Mouse (Mus musculus): ENCODE measurements at regions not wholly inside any gene's neighbourhood (a gene's known extent, or its start where the extent isn't known, plus 50 kb on each side); places are given as distances from the start of the nearest gene placed in this dataset.

DNA sequence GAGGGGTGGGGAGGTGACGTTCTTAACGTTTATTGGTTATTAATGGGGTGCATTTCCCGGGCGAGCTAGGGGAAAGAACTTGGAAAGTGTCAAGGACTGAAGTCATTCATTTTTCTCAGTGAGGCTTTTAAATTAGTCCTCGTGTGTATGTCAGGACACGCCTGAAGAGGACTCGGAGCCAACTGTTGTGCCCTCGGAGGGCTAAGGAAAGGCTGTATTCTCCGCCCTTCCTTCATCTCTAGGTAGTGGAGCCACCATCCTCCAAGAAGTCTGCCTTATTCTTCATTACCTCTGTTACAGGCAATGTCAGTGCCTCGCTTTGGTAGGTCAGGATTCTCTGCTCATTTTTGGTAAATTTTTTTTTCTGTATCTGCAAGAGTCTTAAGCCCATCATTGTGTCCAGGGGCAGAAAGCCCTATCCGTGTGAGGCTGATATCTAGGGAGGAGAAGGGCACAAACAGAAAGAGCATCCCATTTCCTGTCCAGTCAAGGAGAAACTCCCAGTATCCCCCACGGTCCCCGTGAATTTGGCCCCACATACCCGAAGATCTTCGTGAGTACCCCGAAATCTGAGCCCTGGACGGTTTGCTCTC lies 84.2 kb upstream of the Calm2 start:
- DNase-seq (ENCODE audit: low spot score): no peak

DNA sequence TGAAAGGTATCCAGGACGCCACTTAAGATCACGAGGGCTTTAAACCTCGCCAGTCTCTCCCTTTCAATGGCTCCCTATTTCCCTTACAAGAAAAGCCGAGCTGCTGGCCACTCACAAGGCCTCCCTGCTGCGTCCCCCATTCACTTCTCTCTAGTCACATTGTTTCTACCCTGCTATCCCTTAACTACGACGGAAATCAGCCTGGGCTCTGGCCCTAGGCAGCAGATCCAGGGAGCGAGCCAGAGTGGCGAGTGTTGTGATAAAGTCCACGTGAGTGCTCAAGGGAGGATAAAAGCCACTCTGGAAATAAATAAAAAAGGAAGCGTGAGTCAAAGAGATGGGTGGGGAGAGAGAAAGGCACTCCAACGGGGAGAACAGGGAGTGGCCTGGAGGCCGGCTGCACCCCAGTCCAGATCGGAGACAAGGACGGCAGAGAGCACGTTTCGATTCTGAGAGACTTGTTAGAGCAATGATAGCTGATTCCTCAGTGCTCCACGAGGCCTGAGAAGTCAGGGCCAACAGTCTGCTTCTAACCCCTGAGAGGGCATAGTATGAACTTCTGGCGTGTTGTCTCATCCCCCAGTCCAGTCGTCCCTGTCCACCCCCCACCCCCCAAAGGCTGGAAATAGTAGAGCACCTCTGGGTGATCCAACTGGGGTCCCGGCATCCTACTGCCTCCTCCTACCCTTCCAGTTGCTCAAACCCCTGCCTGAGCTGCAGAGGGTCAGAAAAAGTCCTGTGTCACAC lies 84.8 kb upstream of the Calm2 start:
- DNase-seq (ENCODE audit: low spot score): no peak

DNA sequence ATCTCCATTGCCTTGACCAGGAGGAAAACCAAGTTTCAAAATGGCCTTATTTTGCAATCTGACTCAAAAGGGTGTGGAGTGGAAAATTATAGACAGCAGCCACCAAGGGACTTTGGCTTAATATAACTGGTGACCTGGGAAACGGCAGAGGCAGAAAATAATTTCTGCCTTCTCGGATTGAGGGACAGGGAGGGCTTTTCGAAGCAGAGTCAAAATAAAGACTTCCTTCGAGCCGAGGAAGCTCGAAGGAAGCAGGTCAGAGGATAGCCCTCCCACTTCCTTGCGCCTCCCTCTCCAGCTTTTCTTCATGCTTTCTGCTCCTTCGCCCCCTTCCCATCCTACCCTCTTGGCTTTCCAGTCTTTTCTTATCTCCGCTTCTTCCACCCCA lies 85.4 kb upstream of the Calm2 start:
- no peak for DNase-seq (ENCODE audit: low spot score)

DNA sequence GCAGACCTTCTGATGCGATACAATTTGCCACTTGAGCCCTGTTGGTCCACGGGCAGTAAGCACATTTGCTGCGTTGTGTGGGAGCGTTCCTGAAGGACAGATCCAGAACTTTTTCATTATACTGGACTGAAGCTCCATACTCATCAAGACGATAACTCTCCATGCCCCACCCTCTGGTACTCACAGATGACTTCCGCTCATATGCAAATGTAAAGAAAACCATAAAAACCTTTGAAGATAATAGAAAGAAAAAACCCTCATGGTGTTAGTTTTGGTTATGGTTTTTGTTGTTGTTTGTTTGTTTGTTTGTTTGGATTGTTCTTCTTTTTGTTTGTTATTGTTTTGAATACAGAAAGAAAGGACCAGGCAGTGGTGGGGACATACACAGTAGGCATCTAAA lies 86.0 kb upstream of the Calm2 start:
- DNase-seq (ENCODE audit: low spot score): no peak

DNA sequence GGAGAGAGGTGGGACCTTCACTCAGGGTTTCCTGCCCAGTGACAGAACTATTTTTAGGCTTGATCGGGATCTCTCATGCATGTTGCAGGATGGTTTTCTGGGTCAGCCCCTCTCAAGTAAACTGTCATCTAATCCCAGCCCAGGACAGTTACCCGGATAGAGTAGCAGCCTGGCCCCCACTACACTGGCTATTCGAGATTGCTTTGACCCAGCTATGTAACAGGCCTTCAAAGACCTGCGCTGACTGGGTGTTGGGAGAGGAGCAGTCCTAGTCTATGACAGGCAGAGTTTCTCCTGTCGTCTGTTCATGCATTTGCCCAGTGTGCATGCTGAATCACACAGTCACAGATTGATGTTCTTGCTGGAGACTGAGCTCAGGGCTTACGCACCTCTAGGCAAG lies 86.2 kb upstream of the Epcam start:
- no peak for DNase-seq (ENCODE audit: low spot score)

DNA sequence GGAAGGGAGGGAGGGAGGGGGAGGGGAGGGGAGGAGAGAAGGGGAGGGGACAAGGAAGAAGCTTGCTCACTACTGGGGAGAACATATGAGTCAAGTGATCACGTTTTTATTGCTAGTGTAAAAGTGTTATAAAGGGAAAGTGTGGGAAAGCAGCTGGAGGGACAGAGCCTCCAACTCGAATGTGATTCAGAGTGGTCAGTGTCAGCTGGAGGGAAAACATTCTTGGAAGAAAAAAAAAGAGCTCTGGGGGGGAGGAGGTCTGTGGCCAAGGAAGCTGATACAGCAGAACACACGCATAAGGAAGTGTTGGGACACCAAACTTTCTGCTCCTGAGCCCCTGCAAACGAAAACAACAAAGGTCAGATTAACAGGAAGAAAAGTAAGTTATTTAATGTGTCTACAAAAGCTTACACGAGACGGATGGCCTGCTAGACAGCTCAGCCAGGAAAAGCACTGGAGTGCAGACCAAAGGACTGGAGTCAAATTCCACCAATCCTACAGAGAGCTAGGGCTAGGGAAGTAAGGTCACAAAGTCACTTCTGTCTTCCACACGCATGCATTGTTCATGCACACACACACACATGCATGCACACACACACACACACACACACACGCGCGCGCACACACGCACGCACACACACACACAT lies 85.1 kb upstream of the Epcam start:
- no peak for DNase-seq (ENCODE audit: low spot score)

DNA sequence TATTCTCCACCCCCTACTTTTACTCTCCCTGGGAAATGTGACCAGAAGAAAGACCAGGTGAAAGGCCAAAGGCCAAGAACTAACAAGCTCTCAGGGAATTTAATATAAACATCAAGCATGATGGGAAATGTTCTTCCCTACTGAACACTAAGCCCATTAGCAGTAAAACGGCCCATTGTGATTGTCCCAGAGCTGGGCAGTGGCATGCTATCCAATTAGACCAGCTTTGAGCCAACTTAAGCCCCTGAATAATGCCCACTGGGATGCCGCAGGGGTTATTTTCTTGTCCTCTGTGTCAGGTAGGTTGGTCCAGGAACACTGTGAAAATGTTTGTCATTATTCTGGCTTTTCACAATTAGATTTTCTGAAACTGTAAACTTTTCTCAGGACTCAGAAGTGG lies 81.2 kb upstream of the Epcam start:
- DNase-seq (ENCODE audit: low spot score): no peak

DNA sequence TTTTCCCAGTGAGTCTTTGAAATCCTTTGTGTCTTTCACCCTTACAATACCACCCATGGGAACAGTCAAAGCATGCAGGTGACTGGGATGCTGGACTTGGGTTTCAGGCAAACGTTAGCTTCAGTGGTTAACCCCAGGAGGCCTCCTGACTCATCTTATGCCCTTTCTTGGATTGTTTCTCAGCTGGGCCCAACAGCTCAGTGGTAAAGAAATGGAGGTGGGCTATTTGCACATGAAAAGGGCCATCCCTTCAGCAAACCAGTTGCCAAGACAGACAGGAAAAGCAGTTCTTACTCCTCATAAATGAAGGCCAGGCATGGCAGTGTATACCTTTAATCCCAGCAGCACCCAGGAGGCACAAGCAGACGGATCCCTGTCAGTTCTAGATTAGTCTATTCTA lies 77.4 kb upstream of the Epcam start:
- DNase-seq (ENCODE audit: low spot score): no peak

DNA sequence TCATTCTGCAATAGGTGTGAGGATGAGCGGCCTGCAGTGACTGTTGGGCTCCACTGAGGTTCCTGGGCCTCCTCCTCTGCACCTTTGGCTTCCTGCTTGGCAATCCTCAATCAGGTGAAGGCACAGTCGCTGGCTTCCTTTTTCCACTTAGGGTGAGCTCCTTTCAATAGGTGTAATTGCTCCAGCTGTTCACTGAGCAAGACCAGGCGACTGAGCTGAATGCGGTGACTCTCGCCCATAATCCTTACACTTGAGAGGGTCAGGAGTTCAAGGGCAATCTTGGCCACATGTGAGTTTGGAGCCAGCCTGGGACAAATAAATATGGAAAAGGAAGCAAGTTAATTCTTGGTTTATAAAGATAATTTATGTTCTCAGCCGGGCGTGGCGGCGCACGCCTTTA lies 76.1 kb upstream of the Epcam start:
- no peak for DNase-seq (ENCODE audit: low spot score)

DNA sequence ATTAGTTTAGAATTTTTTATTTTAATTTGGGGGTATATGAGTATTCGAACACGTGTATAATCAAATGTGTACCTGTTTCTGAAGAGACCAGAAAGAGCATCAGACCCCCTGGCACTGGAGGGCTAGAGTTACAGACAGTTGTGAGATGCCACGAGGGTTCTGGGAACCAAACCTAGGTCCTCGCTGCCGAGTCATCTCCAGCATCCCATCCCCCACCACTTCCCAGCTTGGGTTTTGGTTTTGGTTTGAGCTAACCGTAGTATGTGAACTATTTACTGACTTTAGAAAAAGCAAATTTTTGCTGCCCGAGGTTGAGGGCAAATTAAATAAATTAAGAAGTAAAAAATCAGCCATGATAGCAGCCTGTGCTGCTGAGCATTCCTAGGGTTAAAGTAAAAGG lies 74.9 kb upstream of the Epcam start:
- DNase-seq (ENCODE audit: low spot score): no peak

DNA sequence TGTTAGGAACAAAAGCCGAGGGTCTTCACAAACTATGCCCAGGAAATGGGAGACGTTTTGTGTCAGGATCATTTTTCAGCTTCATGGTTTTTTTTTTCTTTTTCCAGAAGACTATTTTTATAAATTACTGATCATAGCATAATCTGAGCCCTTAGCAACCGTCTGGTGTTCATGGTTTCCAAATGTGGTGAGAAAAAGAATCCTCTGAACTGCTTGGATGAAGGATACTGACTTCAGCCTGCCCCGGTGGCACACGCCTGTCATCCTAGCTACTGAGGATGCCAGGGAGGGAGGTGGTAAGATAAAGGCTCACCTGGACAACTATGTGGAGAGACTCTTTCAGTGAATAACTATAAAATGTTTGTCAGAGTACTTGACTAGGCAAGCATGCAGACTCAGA lies 72.4 kb upstream of the Epcam start:
- DNase-seq (ENCODE audit: low spot score): no peak

DNA sequence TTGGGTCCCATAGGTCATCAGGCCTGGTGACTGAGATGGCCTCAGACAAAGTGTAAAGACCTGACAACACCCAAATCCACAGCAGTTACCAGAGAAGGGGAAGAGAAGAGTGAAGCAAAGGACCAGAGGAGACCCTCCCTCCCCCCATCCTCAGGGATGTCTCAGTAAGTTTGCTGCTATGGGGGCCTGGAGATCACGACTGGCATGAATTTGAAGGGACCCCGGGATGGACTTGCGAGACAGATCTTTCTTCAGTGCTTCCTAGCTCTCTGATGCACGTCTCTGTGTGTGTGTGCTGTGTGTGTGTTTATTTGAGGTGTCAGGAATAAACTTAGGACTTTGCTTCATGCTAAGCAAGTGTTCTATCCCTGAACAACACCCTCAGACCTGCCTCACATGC lies 70.1 kb upstream of the Epcam start:
- no peak for DNase-seq (ENCODE audit: low spot score)

DNA sequence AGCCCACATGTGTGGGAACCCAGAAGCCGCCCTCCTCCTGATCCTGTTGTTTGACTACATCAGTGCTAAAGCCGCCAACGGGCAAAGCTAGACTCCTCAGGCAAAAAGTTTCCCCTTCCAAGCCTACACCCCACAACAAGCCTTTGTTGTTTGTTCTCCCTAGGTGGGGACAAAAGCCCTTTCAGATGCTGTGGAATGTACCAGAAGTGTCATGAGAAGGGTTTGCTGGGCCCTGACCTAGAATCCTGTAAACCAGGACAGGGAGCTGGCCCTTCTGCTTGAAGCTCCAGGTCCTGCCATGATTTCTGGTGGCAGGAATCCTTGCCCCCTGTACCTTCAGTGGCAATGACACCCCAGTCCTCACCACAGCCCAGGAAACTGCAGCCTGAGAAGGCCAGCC lies 69.5 kb upstream of the Epcam start:
- DNase-seq (ENCODE audit: low spot score): no peak

DNA sequence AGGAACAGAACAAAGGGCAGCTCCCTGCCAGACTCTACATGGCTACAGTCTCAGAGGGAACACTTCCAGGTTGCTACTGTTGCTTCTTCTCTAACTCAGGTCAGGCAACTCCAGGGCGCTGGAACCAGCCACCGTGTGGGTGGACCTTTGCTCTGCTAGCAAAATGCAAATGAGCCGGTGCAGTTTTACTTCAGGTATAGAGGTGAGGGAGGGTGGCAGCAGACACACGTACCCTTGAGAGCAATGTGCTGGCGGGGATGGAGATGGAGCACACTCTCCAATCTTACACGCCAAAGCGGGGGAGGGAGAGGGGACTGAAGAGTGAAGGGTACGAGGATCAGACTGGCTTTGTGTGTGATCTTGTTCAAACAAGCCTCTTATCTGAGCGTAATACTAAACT lies 68.8 kb upstream of the Epcam start:
- no peak for DNase-seq (ENCODE audit: low spot score)

DNA sequence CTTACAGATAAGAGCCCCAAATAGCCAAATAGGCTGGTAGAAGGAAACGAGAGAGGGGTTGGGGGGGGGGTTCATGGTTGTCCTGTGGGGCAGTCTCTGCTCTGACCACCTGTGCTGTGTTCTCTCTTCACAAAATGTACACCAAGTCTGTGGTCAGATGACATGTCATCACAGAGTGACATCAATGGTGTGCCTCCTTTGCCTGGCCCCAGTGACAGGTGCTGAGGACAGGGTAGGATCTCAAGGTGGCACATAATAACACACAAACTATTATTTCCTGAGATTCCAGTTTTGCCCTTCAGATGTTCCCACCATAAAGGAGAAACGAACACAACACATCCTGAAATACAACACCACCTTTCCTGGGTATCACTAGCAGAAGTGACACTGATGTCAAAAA lies 68.3 kb upstream of the Epcam start:
- DNase-seq (ENCODE audit: low spot score): no peak

DNA sequence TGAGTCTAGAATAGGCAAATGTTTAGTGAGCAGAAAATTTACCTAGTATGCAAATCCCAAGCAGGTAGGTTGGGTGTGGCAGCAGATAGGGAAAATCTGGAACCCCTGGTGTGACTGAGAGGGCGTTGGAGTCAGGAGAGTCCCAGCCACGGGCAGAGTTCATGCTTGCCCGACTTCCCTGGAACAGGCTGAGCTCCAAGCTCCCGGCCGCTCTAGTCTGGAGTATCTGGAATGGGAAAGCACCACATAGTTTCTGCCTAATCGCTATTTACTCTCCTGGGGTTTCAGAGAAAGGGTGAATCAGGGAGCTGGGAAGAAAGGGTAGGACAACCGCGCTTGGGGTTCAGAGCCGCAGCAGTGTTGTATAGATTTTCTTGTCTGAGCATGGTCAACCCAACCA lies 65.8 kb upstream of the Epcam start:
- no peak for DNase-seq (ENCODE audit: low spot score)

DNA sequence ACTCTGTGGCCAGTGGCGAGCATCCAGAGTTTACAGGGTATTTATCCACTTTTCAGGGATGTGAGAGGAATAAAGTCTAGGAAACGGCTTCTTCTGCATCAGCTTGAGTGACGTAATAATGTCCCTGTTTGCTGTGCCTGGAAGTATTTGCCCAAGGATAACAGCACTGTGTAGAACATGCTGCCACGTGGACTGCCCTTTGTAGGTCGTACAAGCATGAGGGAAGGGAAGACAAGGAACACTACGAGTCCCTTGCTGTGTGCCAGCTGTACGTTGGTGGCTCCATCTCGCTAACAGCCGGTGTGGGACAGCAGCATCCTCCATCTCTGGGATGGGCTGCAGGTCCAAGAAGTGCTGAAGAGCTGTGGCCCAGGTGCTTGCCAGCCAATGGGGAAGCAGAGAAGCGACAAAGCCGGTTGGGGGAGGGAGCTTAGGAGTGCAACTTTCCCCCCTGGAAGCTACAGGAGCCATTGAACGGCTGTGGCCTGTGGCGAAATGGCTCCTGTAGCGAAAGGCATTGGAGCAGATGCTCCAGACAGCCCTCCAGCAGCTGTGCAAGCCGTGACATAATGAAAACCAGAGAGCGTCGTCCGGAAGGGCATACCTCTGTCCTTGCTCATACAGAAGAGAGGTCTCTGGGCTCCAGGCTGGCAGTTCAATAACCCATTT lies 65.0 kb upstream of the Epcam start:
- no peak for DNase-seq (ENCODE audit: low spot score)

DNA sequence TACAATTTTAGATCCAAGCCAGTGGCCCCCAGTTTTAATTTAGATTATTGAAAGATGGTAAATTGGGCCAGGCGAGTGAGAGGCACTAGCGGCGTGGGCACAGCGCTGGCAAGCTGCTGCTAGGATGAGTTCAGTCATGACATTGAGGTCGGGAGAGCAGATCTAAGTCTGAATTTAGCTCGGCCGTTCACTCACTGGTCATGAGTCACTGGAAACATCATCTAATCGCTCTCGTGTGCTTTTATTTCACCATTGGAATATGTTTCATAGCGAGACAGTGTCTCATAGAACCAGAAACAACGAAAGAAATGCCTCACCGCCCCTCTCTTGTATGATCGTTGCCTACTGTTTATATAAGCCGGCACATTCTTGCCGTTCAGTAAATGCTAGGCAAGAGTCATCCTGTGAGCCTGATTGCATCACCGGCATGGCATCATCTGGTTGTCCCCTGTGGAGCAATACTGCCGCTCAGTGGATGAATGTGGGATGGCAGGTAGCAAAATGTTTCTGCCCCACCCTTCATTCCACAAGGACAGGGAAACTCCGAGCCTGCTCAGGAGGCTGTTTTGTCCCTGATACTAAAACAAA lies 64.3 kb upstream of the Epcam start:
- DNase-seq (ENCODE audit: low spot score): peak; percentile 87

DNA sequence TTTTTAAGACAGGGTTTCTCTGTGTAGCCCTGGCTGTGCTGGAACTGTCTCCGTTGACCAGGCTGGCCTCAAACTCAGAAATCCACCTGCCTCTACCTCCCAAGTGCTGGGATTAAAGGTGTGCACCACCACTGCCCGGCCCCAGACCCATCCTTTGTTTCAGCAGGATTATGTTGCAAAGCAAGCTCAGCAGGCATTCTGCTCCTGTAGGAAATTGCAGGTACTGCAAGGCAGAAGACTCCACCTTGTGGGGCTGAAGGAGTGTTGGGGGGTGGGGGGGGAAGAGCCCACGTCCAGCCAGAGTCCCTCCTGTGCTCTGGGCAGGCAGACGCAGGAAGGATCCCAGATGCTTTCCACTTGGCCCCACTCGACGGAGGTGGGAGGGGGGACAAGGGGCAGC lies 52.2 kb upstream of the Epcam start:
- no peak for DNase-seq (ENCODE audit: low spot score)

DNA sequence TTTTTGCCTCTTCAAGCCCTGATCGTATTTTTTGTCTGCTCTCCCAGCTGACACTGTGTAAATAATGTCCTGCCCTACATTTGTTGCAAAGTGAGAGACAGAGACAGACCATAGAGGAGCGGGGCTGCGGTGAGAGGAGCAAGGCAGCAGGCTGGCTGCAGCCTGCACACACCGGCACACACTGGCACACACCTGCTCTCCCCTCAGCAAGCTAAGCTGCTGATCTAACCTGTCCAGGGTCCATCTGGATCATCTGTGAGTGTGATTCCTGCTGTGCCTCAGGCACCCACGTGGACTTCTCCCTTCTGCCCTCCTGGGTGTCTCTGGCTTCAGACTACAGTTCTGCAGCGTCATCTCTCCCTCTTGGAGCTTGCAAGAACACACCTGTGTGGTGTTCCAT lies 50.4 kb upstream of the Epcam start:
- no peak for DNase-seq (ENCODE audit: low spot score)

Measured in thymus, postnatal 0 days (tissue).